Mouse (Mus musculus) CH12.LX (cell line): ENCODE results near the gene Crip2. TPM values are rescaled to one million over a fixed set of nuclear protein-coding genes. Genes with fewer than 3 reads are reported as not detected.

Source experiments
- DNase-seq: peaks from one replicate; pipeline ENCODE4 v3.0.0-alpha.2; 2013; ENCODE audit errors: extremely low read depth
- H3K27ac ChIP-seq: 2 replicates; pipeline ENCODE4 v1.5.1; 2012; ENCODE audit warnings: low read depth, mild to moderate bottlenecking, control low read depth, moderate library complexity; ENCODE audit not compliant: insufficient read depth
- H3K27me3 ChIP-seq: replicated peaks from 2 replicates; pipeline ENCODE3; 2012; ENCODE audit warnings: inconsistent platforms
- H3K36me3 ChIP-seq, 2 experiments: replicated peaks in 1 of 2; 2 replicates each; pipeline versions ENCODE3 to v1.6.1; 2012; ENCODE audit warnings: inconsistent platforms in 1 of 2, low read length in 1 of 2, mild to moderate bottlenecking in 1 of 2, mixed read lengths in 1 of 2, moderate library complexity in 1 of 2; ENCODE audit not compliant: control insufficient read depth in 1 of 2, insufficient read depth in 1 of 2
- H3K4me1 ChIP-seq, 2 experiments: 2 replicates each; pipeline ENCODE4 v1.6.1; 2012; ENCODE audit warnings: inconsistent platforms in 1 of 2, moderate library complexity in 1 of 2; ENCODE audit not compliant: insufficient read depth in 2 of 2, control insufficient read depth in 1 of 2
- H3K4me2 ChIP-seq: 2 replicates; pipeline ENCODE4 v1.6.1; 2012; ENCODE audit warnings: low read depth, mild to moderate bottlenecking, control low read depth; ENCODE audit not compliant: poor library complexity, insufficient read depth, severe bottlenecking
- H3K4me3 ChIP-seq, 3 experiments: fragments of 150-350 bp in 1 of 3; sonication (generic) in 1 of 3; replicated peaks in 1 of 3; 2 replicates each; pipeline versions ENCODE3 to v1.5.1; 2011 to 2012; ENCODE audit warnings: low read depth in 2 of 3, low read length in 2 of 3, mild to moderate bottlenecking in 2 of 3, moderate library complexity in 2 of 3, control low read depth in 1 of 3, improper control_type of control experiment in 1 of 3, inconsistent platforms in 1 of 3, mixed read lengths in 1 of 3; ENCODE audit not compliant: poor library complexity in 1 of 3
- H3K79me2 ChIP-seq: replicated peaks from 2 replicates; pipeline ENCODE4 v1.6.1; 2012; ENCODE audit warnings: mild to moderate bottlenecking, moderate library complexity; ENCODE audit not compliant: control insufficient read depth, poor library complexity, insufficient read depth, severe bottlenecking; ENCODE audit errors: extremely low read depth
- H3K9ac ChIP-seq: 2 replicates; pipeline ENCODE4 v1.6.1; 2012; ENCODE audit warnings: low read depth, mild to moderate bottlenecking, control low read depth, moderate library complexity; ENCODE audit not compliant: insufficient read depth
- H3K9me3 ChIP-seq: replicated peaks from 2 replicates; pipeline ENCODE3; 2012; ENCODE audit warnings: low read length, inconsistent platforms, mixed read lengths
- BHLHE40 ChIP-seq: IDR thresholded peaks from 2 replicates; pipeline ENCODE4 v1.6.1; 2011; ENCODE audit warnings: mild to moderate bottlenecking, low read depth, low read length, improper control_type of control experiment
- CHD2 ChIP-seq: IDR thresholded peaks from 2 replicates; pipeline ENCODE4 v1.6.1; 2011; ENCODE audit warnings: low read length, improper control_type of control experiment
- E2F4 ChIP-seq: IDR thresholded peaks from 2 replicates; pipeline ENCODE4 v1.6.1; 2011; ENCODE audit warnings: low read depth, low read length, improper control_type of control experiment; ENCODE audit not compliant: insufficient replicate concordance
- ELF1 ChIP-seq: IDR thresholded peaks from 2 replicates; pipeline ENCODE4 v1.6.1; 2014; ENCODE audit warnings: low read depth, mild to moderate bottlenecking, inconsistent platforms, low read length, improper control_type of control experiment
- GABPA ChIP-seq: IDR thresholded peaks from 2 replicates; pipeline ENCODE4 v1.6.1; 2012; ENCODE audit warnings: low read depth, low read length, improper control_type of control experiment, inconsistent platforms; ENCODE audit not compliant: insufficient replicate concordance
- MAX ChIP-seq: IDR thresholded peaks from 2 replicates; pipeline ENCODE4 v1.6.1; 2011; ENCODE audit warnings: low read length, improper control_type of control experiment
- MAZ ChIP-seq: IDR thresholded peaks from 2 replicates; pipeline ENCODE4 v1.6.1; 2012; ENCODE audit warnings: low read depth, mild to moderate bottlenecking, inconsistent platforms, low read length, improper control_type of control experiment, moderate library complexity
- MXI1 ChIP-seq: IDR thresholded peaks from 2 replicates; pipeline ENCODE4 v1.6.1; 2011; ENCODE audit warnings: mild to moderate bottlenecking, low read depth, low read length, improper control_type of control experiment
- PAX5 ChIP-seq: IDR thresholded peaks from 2 replicates; pipeline ENCODE4 v1.6.1; 2012; ENCODE audit warnings: low read length, inconsistent platforms, mixed read lengths
- POLR2A ChIP-seq: IDR thresholded peaks from 2 replicates; pipeline ENCODE4 v1.6.1; 2011; ENCODE audit warnings: low read depth, mild to moderate bottlenecking, improper control_type of control experiment, low read length
- RAD21 ChIP-seq: IDR thresholded peaks from 2 replicates; pipeline ENCODE4 v1.6.1; 2011; ENCODE audit warnings: low read depth, mild to moderate bottlenecking, low read length, improper control_type of control experiment, moderate library complexity
- SIN3A ChIP-seq: IDR thresholded peaks from 2 replicates; pipeline ENCODE4 v1.6.1; 2012; ENCODE audit warnings: low read length, improper control_type of control experiment, inconsistent platforms
- TBP ChIP-seq: conservative IDR thresholded peaks from 2 replicates; pipeline ENCODE4 v1.6.1; 2011; ENCODE audit warnings: low read depth, low read length, improper control_type of control experiment
- UBTF ChIP-seq: IDR thresholded peaks from 2 replicates; pipeline ENCODE4 v1.6.1; 2012; ENCODE audit warnings: low read depth, mild to moderate bottlenecking, inconsistent platforms, low read length, improper control_type of control experiment, moderate library complexity
- USF1 ChIP-seq: IDR thresholded peaks from 2 replicates; pipeline ENCODE4 v1.6.1; 2014; ENCODE audit warnings: low read depth, mild to moderate bottlenecking, inconsistent platforms, low read length, improper control_type of control experiment
- USF2 ChIP-seq: conservative IDR thresholded peaks from 2 replicates; pipeline ENCODE4 v1.6.1; 2011; ENCODE audit warnings: low read depth, low read length, improper control_type of control experiment
- dilution Hi-C: fragments of 300-500 bp; cut with MboI; formaldehyde crosslinking; loops from 2 replicates; pipeline ENCODE4 v1.14.3; 2020; ENCODE audit warnings: low sequenced_read_pairs; ENCODE audit not compliant: extremely low pct_unique_long_range_greater_than_20kb, extremely low pct_ligation_motif_present
- in situ Hi-C: fragments of 300-500 bp; cut with MboI; formaldehyde crosslinking; loops from 3 replicates; pipeline ENCODE4 v1.14.3; 2019; ENCODE audit warnings: low sequenced_read_pairs, low pct_ligation_motif_present, low pct_unique_long_range_greater_than_20kb, mixed read lengths
- polyA plus RNA-seq: library from polyadenylated mRNA; unstranded; fragments of >175 nt; gene quantifications from 2 replicates; pipeline ENCODE4 v1.2.1, GENCODE M21; 2012; ENCODE audit warnings: low read depth; ENCODE audit not compliant: insufficient read length
- total RNA-seq, 2 experiments: library from RNA; depleted of rRNA; stranded (reverse); fragments of 300-350 nt in 1 of 2; fragments of >200 nt in 1 of 2; gene quantifications; 2 replicates each; pipeline ENCODE4 v1.2.3; 2012 to 2014

Gene Crip2
- total and polyA plus RNA-seq, 3 experiments = 0.89 to 7.7 TPM; not detected in 1

- no peak overlapping the region for H3K27ac ChIP-seq
- no peak overlapping the region for H3K9ac ChIP-seq
- no peak for DNase-seq
- dilution Hi-C loops = no loop called here
- no peaks in the 10 kb centered on the region for H3K4me1 ChIP-seq
- H3K27me3 ChIP-seq = no peaks in the 10 kb centered on the region
- H3K79me2 ChIP-seq = no peaks in the 10 kb centered on the region
- TF ChIP-seq CHD2 = no peak
- no peak for TF ChIP-seq RAD21
- no peak for TF ChIP-seq TBP
- TF ChIP-seq MAZ = no peak
- no peak for TF ChIP-seq GABPA
- TF ChIP-seq, all 38 proteins: peak for 0
- no peaks in the 10 kb centered on the region for H3K9me3 ChIP-seq
- no peak overlapping the region for H3K4me3 ChIP-seq
- in situ Hi-C loops = no loop called here
- peaks cover 92 to 100% of the 10 kb centered on the region in 2 experiments for H3K36me3 ChIP-seq
- no peak overlapping the region for H3K4me2 ChIP-seq
Observed at GRCm38 (mm10) chr12:113133861-113134403, 6.1 kb upstream of the Crip2 start.

- dilution Hi-C loops = no loop called here
- TF ChIP-seq PAX5 (no peak), USF1 (no peak), MAX (no peak), RAD21 (no peak), SIN3A (no peak), UBTF (no peak), MXI1 (no peak), POLR2A (no peak), USF2 (no peak)
Observed at GRCm38 (mm10) chr12:113134502-113134901, 5.5 kb upstream of the Crip2 start.

GRCm38 (mm10) chr12:113135401-113135800 is 4.6 kb upstream of the Crip2 start:
- in situ Hi-C loops = no loop called here
- TF ChIP-seq BHLHE40 (no peak), ELF1 (no peak), E2F4 (no peak), USF1 (no peak)
- Histone ChIP-seq H3K36me3 (peaks cover 78 to 99% of the 10 kb centered on the region in 2 experiments), H3K4me3 (no peak overlapping the region), H3K79me2 (no peaks in the 10 kb centered on the region), H3K9ac (no peak overlapping the region), H3K27ac (no peak overlapping the region), H3K27me3 (no peaks in the 10 kb centered on the region), H3K9me3 (peaks cover 13% of the 10 kb centered on the region), H3K4me2 (no peak overlapping the region), H3K4me1 (no peaks in the 10 kb centered on the region)
- DNase-seq = no peak
- dilution Hi-C loops = no loop called here

More at GRCm38 (mm10) chr12:113134502-113134901, 5.5 kb upstream of the Crip2 start:
- H3K9ac ChIP-seq = no peak overlapping the region
- no peak overlapping the region for H3K27ac ChIP-seq
- H3K4me3 ChIP-seq = no peak overlapping the region
- H3K36me3 ChIP-seq = peaks cover 87 to 100% of the 10 kb centered on the region in 2 experiments
- no peaks in the 10 kb centered on the region for H3K27me3 ChIP-seq
- H3K9me3 ChIP-seq = peaks cover 4% of the 10 kb centered on the region
- no peak for DNase-seq
- H3K4me1 ChIP-seq = no peaks in the 10 kb centered on the region
- H3K4me2 ChIP-seq = no peak overlapping the region
- H3K79me2 ChIP-seq = no peaks in the 10 kb centered on the region
- in situ Hi-C loops = no loop called here
